Mouse (Mus musculus): ENCODE data around the gene Pex10.
A peak's percentile ranks its signal among the peaks of the same experiment; 100 is the strongest.
"Not testable (repeated sequence)": the region's sequence is repeated elsewhere in the genome, so short reads cannot be mapped to it uniquely, and the experiment has no call there.

Pex10 gene

GRCm38 (mm10) chr4:155065970-155066833 is 614 bp upstream of the Pex10 start:
- peak; percentile 92 for DNase-seq

GRCm38 (mm10) chr4:155068357-155068972 is 1.6 kb downstream of the Pex10 start:
- no peak for DNase-seq

GRCm38 (mm10) chr4:155069191-155069590 is 2.4 kb downstream of the Pex10 start:
- DNase-seq: no peak

- DNase-seq: no peak
These were observed 3.4 kb downstream of the Pex10 start for GRCm38 (mm10) chr4:155070199-155070598.

- DNase-seq: no peak
These were observed 4.1 kb downstream of the Pex10 start for GRCm38 (mm10) chr4:155070921-155071320.

GRCm38 (mm10) chr4:155074418-155074817 is 7.6 kb downstream of the Pex10 start:
- DNase-seq: no peak

- no peak for DNase-seq
These were observed 8.3 kb downstream of the Pex10 start for GRCm38 (mm10) chr4:155075137-155075536.

- no peak for DNase-seq
These were observed 9.0 kb downstream of the Pex10 start for GRCm38 (mm10) chr4:155075813-155076212.

GRCm38 (mm10) chr4:155076677-155077076 is 9.9 kb downstream of the Pex10 start:
- no peak for DNase-seq

- DNase-seq: not testable (repeated sequence)
These were observed 12.0 kb downstream of the Pex10 start for GRCm38 (mm10) chr4:155078808-155079207.

- no peak for DNase-seq
These were observed 12.8 kb downstream of the Pex10 start for GRCm38 (mm10) chr4:155079666-155080065.

GRCm38 (mm10) chr4:155083553-155083952 is 16.7 kb downstream of the Pex10 start:
- no peak for DNase-seq

- no peak for DNase-seq
These were observed 17.5 kb downstream of the Pex10 start for GRCm38 (mm10) chr4:155084351-155084750.

- no peak for DNase-seq
These were observed 18.6 kb downstream of the Pex10 start for GRCm38 (mm10) chr4:155085206-155086107.

- DNase-seq: peak; percentile 99
These were observed 19.6 kb downstream of the Pex10 start, which contains the start of the genes Rer1 and Morn1 for GRCm38 (mm10) chr4:155086108-155087024. Rer1 (minus strand) TSS chr4:155086382. Morn1 (plus strand) TSS chr4:155086577.

GRCm38 (mm10) chr4:155089241-155089640 is 22.4 kb downstream of the Pex10 start:
- DNase-seq: no peak

GRCm38 (mm10) chr4:155090147-155090546 is 23.3 kb downstream of the Pex10 start:
- DNase-seq: no peak

- no peak for DNase-seq
These were observed 24.1 kb downstream of the Pex10 start for GRCm38 (mm10) chr4:155090688-155091449.

- no peak for DNase-seq
These were observed 26.1 kb downstream of the Pex10 start for GRCm38 (mm10) chr4:155092718-155093430.

- DNase-seq: no peak
These were observed 26.8 kb downstream of the Pex10 start for GRCm38 (mm10) chr4:155093431-155094149.

Data from right cerebral cortex, postnatal 4 days (tissue).